Mouse (Mus musculus) layer of hippocampus, adult 2 months (tissue): Measurements from ENCODE around the gene Selenos. TPM values are rescaled to one million over a fixed set of nuclear protein-coding genes. Genes with fewer than 3 reads are reported as not detected.

Experiments used
- DNase-seq, 2 experiments: peaks; one replicate each; pipeline ENCODE4 v3.0.0; 2022; ENCODE audit warnings: low spot score in 2 of 2
- H3K27ac ChIP-seq: fragments of 200-600 bp; 2 replicates; pipeline ENCODE4 v1.8.1; 2022
- H3K4me3 ChIP-seq: fragments of 200-600 bp; 2 replicates; pipeline ENCODE4 v1.8.1; 2022; ENCODE audit warnings: mild to moderate bottlenecking
- CTCF ChIP-seq: fragments of 200-600 bp; conservative IDR thresholded peaks from 2 replicates; pipeline ENCODE4 v1.8.1; 2022; ENCODE audit warnings: antibody characterized with exemption, mild to moderate bottlenecking, moderate library complexity
- total RNA-seq, 2 experiments: library from RNA; stranded (reverse); gene quantifications; 2 replicates each; pipeline ENCODE4 v1.2.3; 2021

Selenos gene
- total RNA-seq, 2 experiments from 2014 or later = 50.6 to 57.3 TPM

GRCm38 (mm10) chr7:66115821-66116343 lies 36.4 kb downstream of the Selenos start:
- no peak for DNase-seq
- Histone ChIP-seq H3K27ac (no peak overlapping the region), H3K4me3 (no peak overlapping the region)
- TF ChIP-seq CTCF = no peak

GRCm38 (mm10) chr7:66116906-66117482 lies 37.5 kb downstream of the Selenos start:
- TF ChIP-seq CTCF = no peak
- no peak overlapping the region for H3K27ac ChIP-seq
- DNase-seq = no peak
- H3K4me3 ChIP-seq = no peak overlapping the region

GRCm38 (mm10) chr7:66118046-66118445 lies 38.6 kb downstream of the Selenos start:
- TF ChIP-seq CTCF = no peak
- no peak for DNase-seq
- Histone ChIP-seq H3K4me3 (no peak overlapping the region), H3K27ac (no peak overlapping the region)

GRCm38 (mm10) chr7:66118796-66119195 lies 39.3 kb downstream of the Selenos start:
- TF ChIP-seq CTCF = no peak
- DNase-seq = no peak
- no peak overlapping the region for H3K27ac ChIP-seq
- no peak overlapping the region for H3K4me3 ChIP-seq

GRCm38 (mm10) chr7:66120139-66120538 lies 40.7 kb downstream of the Selenos start:
- H3K27ac ChIP-seq = peak overlapping the region; percentile 36; the same call in 1 of the 2 replicates

GRCm38 (mm10) chr7:66120702-66121396 lies 41.4 kb downstream of the Selenos start:
- Histone ChIP-seq H3K27ac (peak overlapping the region; percentile 36; the same call in 1 of the 2 replicates), H3K4me3 (no peak overlapping the region)
- no peak for TF ChIP-seq CTCF
- DNase-seq = no peak

More at GRCm38 (mm10) chr7:66120139-66120538, 40.7 kb downstream of the Selenos start:
- DNase-seq = no peak
- H3K4me3 ChIP-seq = no peak overlapping the region
- TF ChIP-seq CTCF = no peak

GRCm38 (mm10) chr7:66124551-66124968 lies 45.1 kb downstream of the Selenos start:
- Histone ChIP-seq H3K4me3 (no peak overlapping the region), H3K27ac (no peak overlapping the region)
- TF ChIP-seq CTCF = no peak
- DNase-seq = no peak

GRCm38 (mm10) chr7:66125368-66125767 lies 45.9 kb downstream of the Selenos start:
- TF ChIP-seq CTCF = no peak
- no peak for DNase-seq
- Histone ChIP-seq H3K27ac (no peak overlapping the region), H3K4me3 (no peak overlapping the region)

GRCm38 (mm10) chr7:66127951-66128645 lies 48.6 kb downstream of the Selenos start:
- no peak for DNase-seq

GRCm38 (mm10) chr7:66128857-66129256 lies 49.4 kb downstream of the Selenos start:
- H3K27ac ChIP-seq = no peak overlapping the region; the same call in 1 of the 2 replicates
- TF ChIP-seq CTCF = no peak
- no peak overlapping the region for H3K4me3 ChIP-seq
- no peak for DNase-seq

More at GRCm38 (mm10) chr7:66127951-66128645, 48.6 kb downstream of the Selenos start:
- no peak overlapping the region for H3K27ac ChIP-seq
- no peak; the same call in 1 of the 2 replicates for TF ChIP-seq CTCF
- H3K4me3 ChIP-seq = no peak overlapping the region

- no peak overlapping the region for H3K4me3 ChIP-seq
- no peak for TF ChIP-seq CTCF
These were observed 50.8 kb downstream of the Selenos start for GRCm38 (mm10) chr7:66130296-66130695.

GRCm38 (mm10) chr7:66131776-66132421 lies 52.5 kb downstream of the Selenos start:
- TF ChIP-seq CTCF = no peak
- Histone ChIP-seq H3K4me3 (no peak overlapping the region), H3K27ac (no peak overlapping the region)
- DNase-seq = no peak

More at GRCm38 (mm10) chr7:66130296-66130695, 50.8 kb downstream of the Selenos start:
- H3K27ac ChIP-seq = no peak overlapping the region
- DNase-seq = no peak

- H3K4me3 ChIP-seq = no peak overlapping the region
- H3K27ac ChIP-seq = no peak overlapping the region
- DNase-seq = no peak
- TF ChIP-seq CTCF = no peak
These were observed 54.7 kb downstream of the Selenos start for GRCm38 (mm10) chr7:66134154-66134553.
